Mouse (Mus musculus): ENCODE data around the gene Cby1.

Cby1 gene

DNA sequence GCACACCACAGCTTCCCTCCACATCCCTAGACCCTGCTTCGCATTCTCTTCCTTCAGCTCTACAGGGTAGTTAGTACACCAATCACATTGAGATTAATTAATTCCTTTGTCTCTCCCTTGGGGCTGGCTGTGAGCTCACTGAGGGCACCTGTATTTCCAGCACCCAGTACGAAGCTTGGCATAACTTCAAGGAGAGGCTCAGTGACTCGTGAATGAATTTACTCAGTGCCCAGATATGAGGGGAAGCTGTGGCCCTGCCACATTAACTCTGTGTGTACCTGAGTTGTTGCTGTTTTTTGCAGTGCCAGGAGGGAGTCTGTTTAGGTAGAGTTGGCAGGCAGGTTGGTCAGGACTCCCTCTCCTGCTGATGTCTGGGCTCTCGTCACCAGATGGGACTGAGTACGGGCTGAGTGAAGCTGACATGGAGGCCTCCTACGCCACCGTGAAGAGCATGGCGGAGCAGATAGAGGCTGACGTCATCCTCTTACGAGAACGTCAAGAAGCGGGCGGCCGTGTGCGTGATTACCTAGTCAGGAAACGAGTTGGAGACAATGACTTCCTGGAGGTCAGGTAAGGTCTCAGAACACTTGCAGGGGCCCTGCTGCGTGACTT lies 47.7 kb downstream of the Cby1 start:
- no peak for DNase-seq (ENCODE audit: low spot score in 2 of 2)

DNA sequence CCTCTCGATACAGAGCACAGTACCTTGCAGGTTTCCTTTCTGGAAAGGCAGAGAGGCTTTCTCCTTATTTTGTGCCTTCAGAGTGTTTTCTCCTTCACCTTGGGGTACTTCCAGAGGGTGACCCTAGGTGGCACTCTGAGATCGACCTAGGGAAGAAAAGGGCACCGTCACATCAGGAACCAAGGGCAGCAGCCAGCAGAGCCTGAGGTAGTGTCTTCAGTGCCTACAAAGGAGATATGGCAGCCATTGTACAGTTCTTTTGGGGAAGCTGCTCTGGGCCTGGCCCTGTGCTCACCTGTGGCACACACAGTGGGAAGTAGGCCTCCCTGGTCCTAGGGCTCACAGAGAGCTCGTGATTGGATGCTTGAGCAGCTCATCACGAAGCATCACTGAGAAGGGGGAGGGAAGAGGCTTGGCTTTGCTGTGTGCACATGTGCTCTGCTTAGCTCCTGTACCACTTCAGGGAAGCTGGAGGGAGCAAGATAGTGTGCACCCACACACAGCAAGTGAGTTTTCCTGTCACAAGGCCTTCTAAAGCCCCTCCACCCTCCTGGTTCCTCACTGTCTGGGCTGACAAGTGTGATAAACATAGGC lies 49.3 kb downstream of the Cby1 start:
- no peak for DNase-seq (ENCODE audit: low spot score in 2 of 2)

DNA sequence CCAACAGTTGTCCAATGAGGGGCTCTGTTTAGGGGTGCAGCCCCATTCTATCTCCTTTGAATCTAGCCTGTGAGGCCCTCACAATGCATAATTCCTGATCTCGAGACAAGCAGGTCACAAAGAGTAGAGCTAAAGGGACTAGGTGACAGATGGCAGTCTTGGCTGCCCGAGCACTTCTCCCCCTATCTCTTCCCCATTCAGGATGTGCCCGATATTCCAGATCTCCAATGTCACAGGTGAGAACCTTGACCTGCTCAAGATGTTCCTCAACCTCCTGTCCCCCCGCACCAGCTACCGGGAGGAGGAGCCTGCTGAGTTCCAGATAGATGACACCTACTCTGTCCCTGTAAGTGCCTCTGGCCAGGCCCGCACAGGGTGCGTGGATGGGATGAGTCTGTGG lies 56.6 kb downstream of the Cby1 start:
- no peak for DNase-seq (ENCODE audit: low spot score in 2 of 2)

DNA sequence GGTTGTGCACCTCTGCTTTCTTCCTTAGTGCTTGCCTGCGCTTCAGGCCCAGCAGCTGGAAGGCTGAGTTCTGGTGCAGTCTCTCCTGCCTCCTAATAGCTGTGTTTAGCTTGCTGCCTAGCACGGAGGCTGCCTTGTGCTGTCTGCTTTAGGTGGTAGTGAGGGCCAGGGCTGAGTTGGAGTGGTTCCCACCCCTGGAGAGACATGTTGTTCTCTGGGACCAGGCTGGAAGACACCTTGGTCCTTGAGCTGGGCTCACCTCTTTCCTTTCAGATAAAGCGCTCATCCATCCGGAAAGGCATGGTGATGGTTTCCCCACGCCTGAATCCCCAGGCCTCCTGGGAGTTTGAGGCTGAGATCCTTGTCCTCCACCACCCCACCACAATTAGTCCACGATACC lies 57.7 kb downstream of the Cby1 start:
- DNase-seq (ENCODE audit: low spot score in 2 of 2): no peak

All from cerebellum, postnatal 4 days (tissue).